Mouse (Mus musculus): ENCODE measurements at regions not wholly inside any gene's neighbourhood (a gene's known extent, or its start where the extent isn't known, plus 50 kb on each side); places are given as distances from the start of the nearest gene placed in this dataset.

- TF ChIP-seq HCFC1 (IDR thresholded peaks at IDR 0.05; ENCODE audit: borderline replicate concordance, insufficient read depth, low read length), result no peak
- TF ChIP-seq CHD2 (IDR thresholded peaks at IDR 0.05; ENCODE audit: low read depth, low read length), result no peak
- TF ChIP-seq ZNF384 (IDR thresholded peaks at IDR 0.05; ENCODE audit: low read depth, low read length), result no peak
- no peak for TF ChIP-seq ZC3H11A (IDR thresholded peaks at IDR 0.05; ENCODE audit: borderline replicate concordance, low read depth, low read length)
Observed at GRCm38 (mm10) chr1:159445465-159445864, 78.1 kb upstream of the Tnr start.
